Mouse (Mus musculus) naive thymus-derived CD4-positive, alpha-beta T cell, adult 2 months (primary cell): ENCODE data around the gene Ccdc71.

ENCODE experiments used
- DNase-seq: peaks from one replicate; pipeline ENCODE4 v3.0.0-alpha.2; 2011; ENCODE audit warnings: low read depth

The Ccdc71 gene

DNA sequence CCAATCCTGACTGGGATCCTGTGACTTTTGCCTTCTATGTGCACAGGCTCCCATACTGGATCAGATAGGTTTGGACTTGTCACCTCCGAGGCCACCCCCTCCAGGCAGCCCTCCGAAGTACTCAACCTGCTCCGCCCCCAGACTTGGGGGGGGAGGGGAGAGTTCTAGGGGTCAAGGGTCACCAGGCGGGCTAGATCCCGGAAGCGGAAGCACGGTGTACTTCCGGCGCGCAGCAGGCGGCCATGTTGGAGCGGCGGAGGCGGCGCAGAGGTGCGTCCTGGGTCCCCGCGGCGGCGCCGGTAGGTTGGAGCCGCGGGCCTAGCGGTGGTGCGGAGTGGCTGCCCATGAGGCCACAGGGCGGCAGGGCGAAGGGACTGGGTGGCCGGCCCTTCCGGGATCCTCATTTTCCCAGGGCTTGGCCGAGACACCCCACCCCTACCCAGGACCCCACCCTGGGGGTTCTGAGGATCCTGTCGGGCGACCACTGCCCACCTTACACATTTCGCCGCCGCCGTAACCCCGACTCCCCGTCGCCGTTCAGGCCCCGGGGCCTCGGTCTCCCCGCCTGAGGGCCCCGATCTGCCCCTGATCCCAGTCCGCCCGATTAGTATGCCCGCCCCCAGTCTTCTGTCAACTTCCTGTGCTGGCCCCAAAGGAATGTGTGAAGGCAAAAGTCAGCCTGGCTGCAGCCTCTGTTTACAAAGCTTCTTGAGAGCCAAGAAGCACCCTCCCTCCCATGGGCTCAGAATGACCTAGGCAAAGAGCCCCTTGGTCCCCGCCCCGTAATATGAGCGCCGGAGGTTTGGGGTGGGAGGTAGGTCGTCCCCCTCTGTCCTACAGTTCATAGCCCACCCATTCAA is at the start of gene Ccdc71:
TSS of gene Ccdc71 (plus strand) at position 209 of the 860 bp plus-strand sequence.
- peak; percentile 90 for DNase-seq

DNA sequence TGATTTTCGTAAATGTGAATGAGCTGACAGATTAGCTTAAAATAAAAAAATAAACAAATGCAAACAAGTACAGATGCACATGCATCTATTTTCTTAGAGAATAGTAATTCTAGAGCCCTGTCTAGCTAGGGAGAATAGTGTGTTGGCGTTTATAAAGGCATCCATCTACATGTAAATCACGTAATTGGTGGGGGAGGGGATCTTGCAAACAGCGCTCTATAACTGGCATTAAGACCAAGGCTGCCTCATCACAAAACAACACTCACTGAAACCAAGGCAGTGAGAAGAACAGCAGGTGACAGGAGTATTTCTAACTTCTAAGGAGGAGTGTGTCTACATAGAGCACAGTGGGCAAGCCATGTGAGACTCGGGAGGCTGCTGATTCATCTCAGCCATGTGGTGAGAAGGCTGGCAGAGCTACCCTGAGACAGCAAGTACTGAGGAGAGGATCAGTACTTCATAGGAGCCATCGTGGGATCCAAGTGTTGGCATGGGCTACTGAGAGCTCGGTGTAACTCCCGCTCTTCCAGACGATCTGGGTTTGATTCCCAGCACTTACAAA is 48.9 kb upstream of the Ccdc71 start:
- DNase-seq = no peak

DNA sequence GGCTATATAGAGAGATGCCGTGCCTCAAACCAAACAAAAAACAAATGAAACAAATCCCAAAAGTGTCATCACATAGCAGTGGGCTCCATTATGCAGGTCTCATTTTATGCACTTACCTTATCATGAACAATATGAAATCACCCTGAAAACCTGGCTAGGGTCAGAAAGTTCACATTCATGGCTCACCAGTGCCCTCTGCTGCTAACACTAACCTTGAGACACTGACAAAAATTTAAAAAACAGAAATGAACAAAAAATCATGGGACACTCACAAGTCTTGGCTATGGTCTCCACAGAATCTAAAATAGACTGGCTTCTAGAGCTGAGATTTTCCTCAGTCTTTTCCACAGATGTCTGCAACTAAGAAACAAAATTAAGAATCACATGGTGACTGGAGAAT is 48.1 kb upstream of the Ccdc71 start:
- DNase-seq = peak; percentile 21

DNA sequence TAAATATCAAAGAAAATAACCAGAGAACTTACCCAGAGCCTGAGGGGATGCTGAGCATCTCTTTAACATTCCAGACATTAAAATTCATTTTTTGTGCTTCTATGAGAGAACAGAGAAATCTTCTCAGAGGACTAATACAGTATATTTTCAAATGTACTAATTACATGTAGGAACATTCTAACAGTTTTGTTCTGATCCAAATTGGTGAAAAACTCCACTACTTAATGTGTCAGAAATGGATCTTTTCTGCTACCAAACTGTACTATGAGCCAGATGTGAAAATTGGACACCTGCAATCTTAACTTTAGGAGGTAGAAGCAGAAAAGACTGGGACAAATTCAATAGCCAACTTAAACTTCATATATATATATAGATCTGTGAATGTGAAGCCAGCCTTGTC is 31.9 kb upstream of the Ccdc71 start, which contains the start of gene Ccdc36:
TSS of gene Ccdc36 (minus strand) at position 101 of the 400 bp plus-strand sequence.
- DNase-seq = no peak

DNA sequence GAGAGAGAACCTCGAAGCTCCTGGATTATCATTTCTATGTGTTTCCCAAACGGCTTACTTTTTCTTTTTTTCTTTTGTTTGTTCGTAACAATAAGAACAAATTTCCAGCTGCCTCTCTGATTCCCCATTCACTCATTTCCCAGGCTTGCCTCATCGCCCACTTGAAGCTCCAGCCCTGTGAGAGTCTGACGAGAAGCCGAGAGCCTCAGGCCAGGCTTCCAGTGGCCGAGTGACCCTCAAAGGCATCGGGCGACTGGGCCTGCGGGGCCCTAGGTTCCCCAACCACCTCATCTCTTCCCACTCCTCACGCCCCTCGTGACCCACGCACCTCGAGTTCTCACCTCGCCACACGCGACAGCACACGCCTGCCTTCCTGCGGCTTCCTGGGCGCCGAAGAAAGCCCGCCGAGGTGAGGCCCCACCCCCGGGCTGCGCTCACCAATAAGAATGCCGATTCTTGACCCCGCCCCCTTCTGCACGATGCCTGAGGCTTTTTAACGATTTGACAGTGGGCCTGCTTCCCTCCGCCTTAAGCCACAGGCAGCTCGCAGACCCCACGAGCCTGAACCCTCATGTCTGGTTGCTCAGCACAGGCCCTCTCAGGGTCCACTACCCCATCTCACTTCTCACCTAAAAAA is 28.8 kb upstream of the Ccdc71 start:
- DNase-seq = no peak

DNA sequence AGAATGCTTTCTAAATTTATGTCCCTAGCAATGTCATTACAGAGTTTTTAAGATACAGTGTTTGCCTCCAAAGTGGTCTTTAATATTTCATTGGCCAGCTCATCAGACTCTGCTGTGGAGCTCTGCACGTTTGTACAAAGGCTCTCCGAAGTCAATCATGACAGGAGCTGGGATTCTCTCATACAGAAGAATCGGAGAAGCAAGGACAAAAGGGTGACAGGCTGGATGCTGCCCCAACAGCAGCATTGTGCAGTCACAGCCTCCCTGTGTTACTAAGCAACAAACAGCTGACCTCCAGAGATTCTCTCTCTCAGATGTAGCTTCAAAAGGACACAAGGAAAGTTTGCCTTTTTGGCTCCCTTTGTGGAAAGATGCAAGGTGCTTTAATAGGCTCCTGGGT is 24.1 kb upstream of the Ccdc71 start, which contains the start of gene BC048562:
TSS of gene BC048562 (plus strand) at position 301 of the 400 bp plus-strand sequence.
- DNase-seq = no peak

DNA sequence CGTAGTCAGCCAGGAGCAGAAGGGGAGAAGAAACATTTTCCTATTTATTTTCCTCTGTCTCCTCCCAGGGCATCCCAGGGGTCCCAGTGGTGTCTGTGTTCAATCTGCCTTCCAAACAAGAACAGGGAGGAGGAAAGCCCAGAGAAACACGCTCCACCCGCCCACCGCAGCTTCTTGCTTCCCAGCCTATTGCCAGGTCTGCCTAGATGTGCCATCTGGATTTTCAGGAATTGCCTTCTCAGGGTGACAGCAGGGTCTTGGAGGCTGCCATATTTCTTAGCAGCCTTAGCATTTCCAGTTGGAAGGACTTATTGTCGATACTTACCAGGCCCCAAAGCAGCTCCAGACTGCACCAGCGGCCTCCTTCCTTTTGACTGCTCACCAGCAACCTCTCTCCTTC is 21.2 kb upstream of the Ccdc71 start:
- no peak for DNase-seq

DNA sequence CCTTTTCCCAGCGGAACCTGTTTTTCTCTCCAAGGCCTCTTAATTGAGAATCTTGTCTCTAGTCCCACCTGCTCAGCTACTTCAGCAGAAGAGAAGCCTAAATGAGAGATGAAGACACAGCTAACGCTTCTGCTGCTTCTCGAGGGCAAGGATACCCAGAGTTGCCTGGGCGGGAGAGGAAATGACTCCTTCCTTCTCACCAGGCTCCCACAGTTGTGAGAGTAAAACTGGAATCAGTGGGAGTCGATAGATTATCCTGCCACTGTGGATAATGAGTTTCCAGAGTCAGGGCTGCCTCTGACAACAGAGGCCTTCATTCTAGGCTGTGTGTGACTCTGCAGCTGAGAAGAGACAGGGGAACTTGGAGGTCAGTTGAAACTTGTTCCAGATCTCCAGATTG is 19.8 kb upstream of the Ccdc71 start:
- DNase-seq = no peak

DNA sequence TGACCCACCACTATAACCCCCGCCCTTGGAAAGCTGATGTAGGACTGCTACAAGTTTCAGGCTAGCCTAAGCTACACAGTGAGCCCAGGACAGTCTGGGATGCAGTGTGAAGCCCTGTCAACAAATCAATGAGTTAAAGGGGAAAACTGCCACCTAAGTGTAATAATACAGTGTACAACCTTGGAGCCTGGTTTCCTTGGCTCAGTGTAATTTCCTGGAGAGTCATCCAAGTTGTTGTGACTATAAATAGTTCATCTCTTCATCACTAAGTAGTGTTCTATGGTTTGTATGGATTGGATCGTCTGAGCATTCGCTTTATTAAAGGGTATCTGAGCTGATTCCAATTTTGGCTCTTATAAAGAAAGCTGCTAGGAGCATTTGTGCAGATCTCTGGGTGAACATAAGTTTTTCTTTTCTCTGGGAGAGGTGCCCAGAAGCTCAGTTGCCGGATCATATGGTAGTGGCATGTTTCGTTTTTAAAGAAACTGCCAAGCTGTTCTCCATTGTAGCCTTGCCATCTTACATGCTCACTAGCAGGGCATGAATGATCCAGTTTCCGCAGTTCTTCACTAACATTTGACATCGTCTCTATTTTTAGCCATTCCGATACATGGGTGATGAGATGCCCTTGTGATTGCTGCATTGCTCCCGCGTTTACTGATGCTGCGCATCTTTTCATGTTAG is 18.9 kb upstream of the Ccdc71 start:
- DNase-seq = no peak

DNA sequence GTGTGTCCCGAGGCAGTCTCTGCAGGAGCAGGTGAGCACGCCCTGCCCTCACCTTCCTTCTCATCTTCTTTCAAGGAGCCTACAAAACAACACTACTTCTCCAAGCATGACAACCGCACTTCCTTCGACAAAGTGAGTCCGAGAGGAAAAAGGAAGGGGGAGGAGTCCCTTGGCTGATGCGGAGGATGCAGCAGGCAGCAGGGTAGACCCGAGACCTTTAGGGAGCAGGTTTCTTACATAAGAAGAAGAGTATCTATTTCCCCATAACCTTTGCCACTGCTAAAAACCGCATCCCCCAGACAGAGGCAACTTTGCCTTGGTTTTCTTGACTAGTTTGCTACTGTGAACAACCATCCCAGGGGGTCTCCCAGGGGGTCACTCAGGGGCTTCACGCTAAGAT is 15.2 kb upstream of the Ccdc71 start:
- DNase-seq = peak; percentile 41

DNA sequence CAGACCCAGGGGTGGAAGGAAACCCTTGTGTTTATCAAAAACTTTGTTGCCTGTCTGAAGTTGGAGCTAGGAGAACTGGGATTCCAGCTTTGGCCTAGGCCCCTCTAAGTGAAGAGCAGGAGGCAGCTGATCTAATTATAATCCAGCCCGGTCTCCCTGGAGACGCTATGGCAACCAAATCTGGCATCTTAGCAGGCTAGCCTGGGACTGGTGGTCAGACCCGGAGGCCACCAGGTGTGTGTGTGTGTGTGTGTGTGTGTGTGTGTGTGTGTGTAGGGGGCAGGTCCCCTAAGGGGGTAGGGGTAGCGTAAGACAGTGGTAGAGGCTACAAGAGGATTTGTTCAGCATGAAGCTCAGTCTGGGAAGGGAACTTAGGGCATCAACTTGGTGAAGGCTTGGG is 10.5 kb upstream of the Ccdc71 start:
- DNase-seq = no peak

DNA sequence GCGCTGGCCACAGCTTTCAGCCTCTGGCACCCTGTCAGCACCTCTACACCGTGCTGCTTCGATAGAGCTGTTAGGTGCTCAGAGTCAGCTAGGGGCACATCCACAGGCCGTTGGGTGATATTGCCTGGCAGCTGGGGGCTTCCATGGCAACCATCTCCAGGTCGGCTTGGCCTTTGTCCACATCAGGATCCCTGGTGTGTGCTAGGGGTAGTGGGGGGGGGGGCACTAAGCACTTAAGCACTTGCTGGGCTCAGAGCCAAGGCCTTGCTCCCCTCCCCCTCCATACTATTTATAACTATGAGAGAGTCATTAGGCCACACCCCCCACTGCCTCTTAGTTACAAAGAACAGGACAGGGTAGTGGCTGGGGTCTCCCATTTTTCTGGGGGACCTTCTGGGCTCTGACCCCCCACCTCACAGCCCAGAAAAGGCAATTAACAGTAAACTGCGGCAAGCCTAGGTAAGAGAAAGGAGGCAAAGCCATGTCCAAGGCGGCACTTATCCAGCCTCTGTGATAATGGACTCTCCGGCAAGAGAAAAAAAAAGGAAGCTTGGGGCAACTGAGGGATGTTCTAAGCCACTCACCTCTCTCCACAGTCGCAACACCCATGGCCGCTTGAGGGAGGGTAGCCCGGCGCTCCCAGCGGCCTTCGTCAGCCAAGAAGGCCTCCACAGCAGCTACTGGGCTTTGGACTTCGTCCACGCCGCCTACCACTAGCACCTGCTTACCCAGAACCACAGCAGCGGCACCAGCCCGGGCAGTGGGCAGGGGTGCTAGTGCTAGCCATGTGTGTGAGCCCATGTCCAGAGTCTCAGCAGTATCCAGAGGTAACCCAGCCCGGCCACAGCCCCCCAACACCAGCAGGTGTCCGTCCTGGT is 9.8 kb upstream of the Ccdc71 start:
- DNase-seq = no peak

DNA sequence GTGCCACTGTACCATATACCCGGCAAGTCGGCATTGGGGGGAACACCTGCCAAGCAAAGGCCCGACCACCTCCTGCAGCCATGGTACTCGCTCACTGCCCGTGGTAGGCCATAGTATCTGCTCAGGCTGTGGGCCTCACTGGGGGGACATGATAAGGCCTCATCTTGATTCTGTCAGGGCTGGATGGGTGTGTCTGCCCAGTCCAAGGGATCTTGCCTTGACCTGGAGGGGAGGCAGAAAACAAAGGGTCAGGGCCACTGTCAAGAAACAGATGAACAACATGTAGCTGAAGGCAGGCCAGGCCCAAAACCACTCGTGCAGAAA is 9.2 kb upstream of the Ccdc71 start:
- DNase-seq = no peak

DNA sequence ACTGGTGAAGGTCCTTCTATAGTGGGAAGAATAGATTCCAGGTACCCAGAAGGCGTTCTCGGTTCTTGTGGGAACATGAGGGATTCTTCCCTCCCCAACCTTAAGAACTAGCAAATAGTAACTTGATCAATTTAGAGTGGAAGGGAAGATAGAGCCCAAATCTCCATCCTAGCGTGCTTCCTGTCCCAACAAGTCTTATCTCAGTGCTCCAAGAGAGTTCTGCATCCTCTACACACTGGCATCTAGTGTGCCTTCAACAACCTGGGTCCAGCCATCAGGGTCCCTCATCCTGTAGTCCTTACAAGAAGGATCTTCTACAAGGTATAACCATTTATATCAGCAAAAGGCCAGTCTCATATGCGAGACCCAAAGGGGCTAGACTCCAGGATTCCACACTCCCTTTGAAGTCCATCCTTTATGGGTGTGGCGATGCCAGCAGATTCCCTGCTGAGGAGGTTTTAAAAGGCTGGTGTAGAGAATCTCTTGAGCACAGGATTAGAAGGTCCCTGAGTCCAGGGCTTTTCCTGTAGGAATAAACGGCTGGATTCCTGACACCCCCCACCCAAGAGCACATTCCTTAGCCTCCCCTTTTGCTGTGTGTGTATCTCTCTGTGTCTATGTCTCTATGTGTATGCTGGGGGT is 8.7 kb upstream of the Ccdc71 start:
- DNase-seq = no peak

DNA sequence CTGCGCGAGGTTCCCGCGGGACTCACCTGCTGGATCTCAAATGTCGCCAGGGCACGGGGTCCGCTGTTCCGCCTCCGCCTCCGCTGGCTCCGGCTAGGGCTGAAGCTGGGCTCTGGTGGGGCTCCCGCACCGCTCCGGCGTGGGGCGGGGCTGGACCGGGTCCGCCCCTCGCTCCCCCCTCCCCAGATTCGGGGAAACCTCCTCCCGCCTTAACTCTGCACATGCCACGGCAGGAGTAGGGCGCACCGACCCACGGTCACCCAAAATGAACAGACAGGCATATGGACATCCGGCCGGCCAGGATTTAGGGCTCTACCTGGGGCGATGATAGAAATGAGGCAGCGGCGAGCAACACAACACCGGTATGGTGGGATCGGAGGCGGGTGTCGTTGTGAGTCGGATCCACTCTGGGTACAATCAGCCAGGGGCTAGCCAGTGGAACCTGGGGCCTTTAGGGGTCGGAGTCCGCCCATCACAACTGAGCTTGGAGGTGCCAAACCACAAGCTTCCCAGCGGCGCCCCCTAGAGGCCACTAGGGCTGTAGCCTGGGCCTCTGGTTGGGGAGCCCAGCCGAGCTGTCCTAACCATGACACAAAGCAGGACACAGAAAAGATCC is 7.9 kb upstream of the Ccdc71 start:
- DNase-seq = peak; percentile 90

DNA sequence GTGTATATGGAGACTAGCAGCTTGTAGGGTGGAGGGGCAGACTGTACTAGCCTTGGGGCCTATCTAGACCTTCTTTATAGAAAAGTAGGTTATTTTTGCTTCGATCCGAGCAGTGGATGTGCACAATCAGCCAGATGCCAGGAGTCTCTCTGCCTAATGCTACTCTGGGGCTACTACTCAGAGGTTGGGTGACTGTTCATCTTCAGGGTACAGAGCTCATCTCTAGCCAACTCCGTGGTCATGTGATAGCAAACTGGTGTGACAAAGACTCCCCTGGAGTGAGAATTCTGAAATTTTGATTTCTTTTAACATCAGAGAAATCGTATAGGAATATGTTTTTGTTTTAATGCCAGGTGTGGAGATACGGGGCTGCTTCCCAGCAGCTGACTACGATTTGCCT is 7.4 kb upstream of the Ccdc71 start:
- DNase-seq = no peak

DNA sequence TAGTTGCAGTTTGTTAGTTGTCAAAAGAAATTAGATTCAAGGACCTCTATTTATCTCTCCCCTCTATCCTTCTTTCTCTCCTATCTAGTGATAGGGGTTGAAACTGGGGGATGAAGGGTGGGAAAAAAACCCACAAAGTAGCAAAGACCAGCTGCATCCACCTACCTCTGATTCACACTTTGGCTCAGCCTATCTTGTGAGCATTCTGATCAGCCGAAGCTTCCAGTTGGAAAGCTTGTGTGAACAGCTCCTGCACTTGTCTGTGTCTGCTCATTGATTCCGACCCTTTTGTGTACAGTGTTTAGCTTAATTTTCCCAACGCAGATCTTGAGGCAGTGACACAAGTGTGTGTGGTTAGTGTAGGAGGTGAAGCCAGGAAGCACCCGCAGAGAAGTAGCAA is 6.9 kb upstream of the Ccdc71 start:
- DNase-seq = no peak

DNA sequence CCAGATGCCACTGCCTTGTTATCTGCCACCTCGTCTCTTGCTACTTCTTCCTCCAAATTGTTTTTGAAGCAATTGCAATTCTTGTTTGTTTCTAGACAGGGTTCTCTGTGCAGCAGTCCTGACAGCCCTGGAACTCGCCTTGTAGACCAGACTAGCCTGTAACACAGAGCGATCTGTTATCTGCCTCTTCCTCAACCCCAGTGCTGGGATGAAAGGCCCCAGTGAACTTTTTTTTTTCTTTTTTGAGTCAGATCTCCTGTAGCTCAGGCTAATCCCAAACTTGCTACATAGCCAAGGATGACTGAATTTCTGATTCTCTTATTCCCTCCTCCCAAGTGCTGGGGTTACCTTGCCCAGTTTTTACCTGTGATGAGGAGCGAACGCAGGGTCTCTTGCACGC is 5.9 kb upstream of the Ccdc71 start:
- DNase-seq = no peak

DNA sequence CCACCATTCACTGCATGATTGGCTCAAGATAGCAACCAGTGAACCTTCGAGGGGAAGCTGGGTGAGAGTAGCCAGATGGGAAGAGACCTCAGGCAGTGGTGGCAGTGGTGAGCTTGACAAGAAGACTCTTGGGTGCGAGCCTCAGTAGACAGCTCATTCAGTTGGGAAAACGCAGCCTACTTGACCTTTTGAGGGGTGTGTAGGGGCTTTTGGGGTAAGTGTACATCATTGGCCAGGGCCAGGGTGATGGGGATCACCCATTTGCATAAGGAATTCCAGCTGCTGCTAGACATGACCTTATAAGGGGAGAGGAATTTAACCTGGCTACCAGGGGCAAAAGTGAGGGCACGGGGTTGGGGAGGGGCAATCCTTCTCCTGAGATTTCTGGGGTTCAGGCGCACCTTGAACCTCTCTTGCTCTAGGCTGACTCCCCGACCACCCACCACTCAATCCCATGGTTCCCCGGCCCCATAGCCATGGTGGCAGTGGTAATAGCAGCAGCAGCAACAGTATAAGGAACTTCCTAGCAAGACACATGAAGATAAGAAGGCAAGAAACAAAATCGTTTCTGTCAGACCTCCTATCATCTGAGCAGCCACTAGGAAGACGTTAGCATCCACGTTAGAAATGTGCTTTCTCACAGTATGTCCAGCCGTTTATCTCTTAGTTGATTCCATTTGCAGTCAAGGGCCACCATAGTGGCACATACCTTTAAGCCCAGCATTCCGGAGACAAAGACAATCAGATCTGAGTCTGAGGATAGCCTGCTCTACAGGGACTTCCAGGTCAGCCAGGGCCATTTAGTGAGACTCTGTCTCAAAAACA is 4.4 kb upstream of the Ccdc71 start:
- DNase-seq = no peak

DNA sequence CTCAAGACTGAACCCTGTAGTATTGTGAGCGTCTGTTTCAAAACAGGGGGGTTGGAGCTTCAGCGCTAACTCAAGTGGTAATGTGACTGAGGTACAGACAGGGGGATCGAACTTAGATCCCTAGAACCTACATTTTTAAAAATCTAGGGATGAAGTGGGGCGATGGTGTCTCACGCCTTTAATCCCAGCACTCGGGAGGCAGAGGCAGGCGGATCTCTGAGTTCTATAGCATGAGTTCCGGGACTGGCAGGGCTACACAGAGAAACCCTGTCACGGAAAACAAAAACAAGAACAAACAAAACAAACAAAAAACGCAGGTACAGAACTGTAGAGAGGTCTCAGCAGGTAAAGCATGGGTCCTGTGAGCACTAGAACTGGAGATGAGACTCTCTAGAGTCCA is 3.4 kb upstream of the Ccdc71 start:
- no peak for DNase-seq
